In genomic region chr13:48717036-48717435, GRCm38 (mm10) we compare ENCODE assay signal across 24 mouse cellular contexts. TPM values are rescaled to one million over a fixed set of nuclear protein-coding genes. Genes with fewer than 3 reads are reported as not detected.
DNase-seq lines count a peak whose midpoint lies in the region; ATAC-seq and TF ChIP-seq lines count a peak whose summit lies in the region.
"Had no signal": no experiment of that assay in that cellular context is flagged by ENCODE, and none has a peak within 500 bp of the region (broad histone marks: within the 10 kb centered on the region; RNA-seq: fewer than 3 reads in every experiment).

No protein-coding gene starts in this region.

- peak; percentile 50 for DNase-seq in lung, embryonic 14.5 days
- DNase-seq in lung, postnatal 14 days: no peak
- no peak for DNase-seq in gastrocnemius, postnatal 14 days
- no peak for DNase-seq in heart, embryonic 10.5 days (ENCODE audit: low spot score)
- DNase-seq in thymus, adult 2 months: no peak
- DNase-seq: adrenal gland, adult 2 months; cerebellum, adult 9-11 months; forebrain, postnatal 0 days; kidney, postnatal 36 days; layer of hippocampus, adult 9-11 months; liver, postnatal 0 days had no signal

- TF ChIP-seq POLR2A in thymus, adult 2 months (IDR thresholded peaks at IDR 0.05; ENCODE audit: control insufficient read depth, extremely low read depth, insufficient read depth, low read length, poor library complexity): no peak

- WGBS in lung, embryonic 14.5 days: 17% methylated on average over 16 of the region's 16 CpGs
- 21% methylated on average over 16 of the region's 16 CpGs for WGBS in intestine, embryonic 15.5 days
- 18% methylated on average over 16 of the region's 16 CpGs for WGBS in limb, embryonic 15.5 days
- 58% methylated on average over 16 of the region's 16 CpGs for WGBS in heart, embryonic 10.5 days
- 73% methylated on average over 16 of the region's 16 CpGs for WGBS in thymus, adult 2 months

- no peak overlapping the region for H3K27ac ChIP-seq in lung, embryonic 14.5 days (ENCODE audit: low read depth)
- H3K27ac ChIP-seq in intestine, embryonic 15.5 days: no peak overlapping the region
- H3K27ac ChIP-seq in limb, embryonic 15.5 days: 0 out of 2 replicates have a peak overlapping the region, but pooled peaks have one; percentile 22
- no peak overlapping the region for H3K27ac ChIP-seq in heart, embryonic 10.5 days
- H3K27ac ChIP-seq in thymus, adult 2 months (ENCODE audit: control insufficient read depth, insufficient read depth, low read length): no peak overlapping the region
- H3K27ac ChIP-seq: hindbrain, postnatal 0 days; midbrain, embryonic 15.5 days had no signal

- no peaks in the 10 kb centered on the region for H3K27me3 ChIP-seq in lung, embryonic 14.5 days (ENCODE audit: insufficient read depth, low read length)
- H3K27me3 ChIP-seq in intestine, embryonic 15.5 days (replicated peaks): no peaks in the 10 kb centered on the region
- no peaks in the 10 kb centered on the region for H3K27me3 ChIP-seq in limb, embryonic 15.5 days
- H3K27me3 ChIP-seq in heart, embryonic 10.5 days (ENCODE audit: insufficient read depth, poor library complexity, severe bottlenecking): peaks cover 22% of the 10 kb centered on the region; the same call in 1 of the 2 replicates
- no peaks in the 10 kb centered on the region for H3K27me3 ChIP-seq in thymus, adult 2 months (ENCODE audit: control insufficient read depth, insufficient read depth, low read length)
- H3K27me3 ChIP-seq: midbrain, embryonic 15.5 days had no signal

- peak overlapping the region; percentile 28; the same call in 1 of the 2 replicates for H3K4me2 ChIP-seq in lung, embryonic 14.5 days
- peak overlapping the region; percentile 31 for H3K4me2 ChIP-seq in intestine, embryonic 15.5 days (replicated peaks)
- H3K4me2 ChIP-seq in limb, embryonic 15.5 days: peak overlapping the region; percentile 26; the same call in 1 of the 2 replicates
- H3K4me2 ChIP-seq: heart, embryonic 12.5 days; midbrain, embryonic 15.5 days had no signal

- H3K4me3 ChIP-seq in lung, embryonic 14.5 days (ENCODE audit: low read depth, low read length): no peak overlapping the region
- H3K4me3 ChIP-seq in intestine, embryonic 15.5 days (replicated peaks): no peak overlapping the region
- H3K4me3 ChIP-seq in limb, embryonic 15.5 days: no peak overlapping the region
- no peak overlapping the region for H3K4me3 ChIP-seq in heart, embryonic 10.5 days
- H3K4me3 ChIP-seq in thymus, adult 2 months (ENCODE audit: control insufficient read depth, insufficient read depth, low read length): no peak overlapping the region
- H3K4me3 ChIP-seq: heart, embryonic 12.5 days; megakaryocyte, embryonic 14.5 days; midbrain, embryonic 15.5 days; myocyte had no signal

- ATAC-seq in lung, embryonic 14.5 days (ENCODE audit: insufficient read depth): no peak
- no peak for ATAC-seq in intestine, embryonic 15.5 days
- ATAC-seq in limb, embryonic 15.5 days (ENCODE audit: insufficient number of reproducible peaks, low FRiP score, low TSS enrichment, low read depth): no peak
- ATAC-seq: forebrain, postnatal 0 days; hindbrain, postnatal 0 days; liver, postnatal 0 days; midbrain, embryonic 15.5 days had no signal

- H3K4me1 ChIP-seq in lung, embryonic 14.5 days (ENCODE audit: insufficient read depth): no peaks in the 10 kb centered on the region
- H3K4me1 ChIP-seq in intestine, embryonic 15.5 days (replicated peaks): peaks cover 9% of the 10 kb centered on the region
- H3K4me1 ChIP-seq in limb, embryonic 15.5 days: peaks cover 9% of the 10 kb centered on the region
- no peaks in the 10 kb centered on the region for H3K4me1 ChIP-seq in heart, embryonic 10.5 days
- no peaks in the 10 kb centered on the region for H3K4me1 ChIP-seq in thymus, adult 2 months (replicated peaks; ENCODE audit: control insufficient read depth, insufficient read depth, low read length)
- H3K4me1 ChIP-seq: heart, embryonic 12.5 days; megakaryocyte, embryonic 14.5 days; midbrain, embryonic 15.5 days had no signal

- TF ChIP-seq CTCF in lung, embryonic 14.5 days (IDR thresholded peaks at IDR 0.05; ENCODE audit: low read depth): no peak
- no peak for TF ChIP-seq CTCF in thymus, adult 2 months (IDR thresholded peaks at IDR 0.05; ENCODE audit: borderline replicate concordance, control insufficient read depth, extremely low read depth, insufficient read depth, low read length, poor library complexity)

- no peak overlapping the region for H3K9ac ChIP-seq in lung, embryonic 14.5 days
- no peak overlapping the region for H3K9ac ChIP-seq in intestine, embryonic 15.5 days
- H3K9ac ChIP-seq in limb, embryonic 15.5 days: no peak overlapping the region
- H3K9ac ChIP-seq: forebrain, postnatal 0 days; heart, embryonic 12.5 days; liver, postnatal 0 days; midbrain, embryonic 15.5 days had no signal

- H3K9me3 ChIP-seq in lung, embryonic 14.5 days (ENCODE audit: low read depth, low read length): no peaks in the 10 kb centered on the region
- H3K9me3 ChIP-seq in intestine, embryonic 15.5 days: no peaks in the 10 kb centered on the region
- H3K9me3 ChIP-seq in limb, embryonic 15.5 days: peaks cover 8% of the 10 kb centered on the region; the same call in 1 of the 2 replicates
- no peaks in the 10 kb centered on the region for H3K9me3 ChIP-seq in heart, embryonic 10.5 days
- H3K9me3 ChIP-seq: midbrain, embryonic 15.5 days had no signal

- intact Hi-C loops in gastrocnemius, postnatal 14 days (cut with DNase I; ENCODE audit: low total_unique reads): no loop called here

- no peaks in the 10 kb centered on the region for H3K36me3 ChIP-seq in lung, embryonic 14.5 days (ENCODE audit: insufficient read depth)
- H3K36me3 ChIP-seq in intestine, embryonic 15.5 days: no peaks in the 10 kb centered on the region
- no peaks in the 10 kb centered on the region for H3K36me3 ChIP-seq in limb, embryonic 15.5 days
- no peaks in the 10 kb centered on the region for H3K36me3 ChIP-seq in heart, embryonic 10.5 days
- no peaks in the 10 kb centered on the region for H3K36me3 ChIP-seq in thymus, adult 2 months (ENCODE audit: control insufficient read depth, insufficient read depth, low read length)
- H3K36me3 ChIP-seq: heart, embryonic 12.5 days; midbrain, embryonic 15.5 days had no signal

RNA-seq across cellular contexts. Expression of gene Barx1, which starts 54.2 kb away (rescaled TPM):
- polyA plus RNA-seq in lung, embryonic 14.5 days (2014; fragmentation: Nextera tagmentation; extraction: Ambion mirVana): 0.35 and 0.86 TPM in 2 replicates
- 1.3 and 1.4 TPM in 2 replicates for polyA plus RNA-seq in intestine, embryonic 15.5 days (2015; fragmentation: Nextera tagmentation; extraction: Ambion mirVana)
- 3.9 and 4.3 TPM in 2 replicates for polyA plus RNA-seq in limb, embryonic 15.5 days (2015; fragmentation: Nextera tagmentation; extraction: Ambion mirVana)
- total RNA-seq in gastrocnemius, postnatal 14 days (2021): not detected
- 2.6 and 11.7 TPM in 2 replicates for polyA plus RNA-seq in heart, embryonic 10.5 days (2016; fragmentation: Nextera tagmentation; extraction: Ambion mirVana)
- 0.41 and 1.1 TPM in 2 replicates for polyA plus RNA-seq in thymus, adult 2 months (2012; rRNA removed)
- total RNA-seq: adrenal gland, adult 2 months; forebrain, postnatal 0 days; heart, postnatal 25 days; hindbrain, postnatal 0 days; left cerebral cortex, adult 8-10 months; liver, adult 2 months had no signal
- polyA plus RNA-seq: adrenal gland, adult 2 months; forebrain, postnatal 0 days; gonadal fat pad, adult 2 months; hindbrain, postnatal 0 days; kidney, embryonic 14.5 days; liver, adult 2 months; midbrain, embryonic 15.5 days; myocyte; neural tube, embryonic 14.5 days had no signal
